Mouse (Mus musculus): ENCODE data around the gene Cfap74. TPM values are rescaled to one million over a fixed set of nuclear protein-coding genes. Genes with fewer than 3 reads are reported as not detected.
A peak's percentile ranks its signal among the peaks of the same experiment; 100 is the strongest.

Cfap74 gene
- polyA plus RNA-seq, 1 experiment from 2014 or later = 0.07 TPM

- H3K4me2 ChIP-seq = no peak overlapping the region
- no peak overlapping the region for H3K4me3 ChIP-seq (replicated peaks)
- no peaks in the 10 kb centered on the region for H3K9me3 ChIP-seq (replicated peaks)
- H3K9ac ChIP-seq = no peak overlapping the region
- WGBS (ENCODE audit: insufficient replicate concordance) = 42% methylated on average over 3 of the region's 3 CpGs
- peaks cover 48% of the 10 kb centered on the region for H3K4me1 ChIP-seq (replicated peaks)
- H3K27me3 ChIP-seq = peaks cover 7% of the 10 kb centered on the region
- ATAC-seq (ENCODE audit: insufficient read depth) = no peak
- H3K27ac ChIP-seq (replicated peaks) = no peak overlapping the region
- H3K36me3 ChIP-seq (replicated peaks) = no peaks in the 10 kb centered on the region
Observed at GRCm38 (mm10) chr4:155485521-155485920, 76.5 kb downstream of the Cfap74 start.

- no peaks in the 10 kb centered on the region for H3K27me3 ChIP-seq
- no peaks in the 10 kb centered on the region for H3K9me3 ChIP-seq (replicated peaks)
- no peak overlapping the region for H3K4me3 ChIP-seq (replicated peaks)
- H3K27ac ChIP-seq (replicated peaks) = peak overlapping the region; percentile 59
- no peak overlapping the region for H3K9ac ChIP-seq
- H3K4me1 ChIP-seq (replicated peaks) = peaks cover 58% of the 10 kb centered on the region
- peak overlapping the region; percentile 99 for H3K4me2 ChIP-seq
- ATAC-seq (ENCODE audit: insufficient read depth) = no peak
- H3K36me3 ChIP-seq (replicated peaks) = no peaks in the 10 kb centered on the region
- WGBS (ENCODE audit: insufficient replicate concordance) = 36% methylated on average over 3 of the region's 3 CpGs
Observed at GRCm38 (mm10) chr4:155487746-155488145, 78.8 kb downstream of the Cfap74 start.

GRCm38 (mm10) chr4:155488232-155489025 is 79.4 kb downstream of the Cfap74 start:
- peak; percentile 67 for ATAC-seq (ENCODE audit: insufficient read depth)

GRCm38 (mm10) chr4:155489101-155489970 is 80.3 kb downstream of the Cfap74 start:
- H3K27me3 ChIP-seq = no peaks in the 10 kb centered on the region
- H3K9me3 ChIP-seq (replicated peaks) = no peaks in the 10 kb centered on the region
- peaks cover 73% of the 10 kb centered on the region for H3K4me1 ChIP-seq (replicated peaks)
- no peak overlapping the region for H3K4me3 ChIP-seq (replicated peaks)
- ATAC-seq (ENCODE audit: insufficient read depth) = no peak
- no peak overlapping the region for H3K9ac ChIP-seq
- peak overlapping the region; percentile 59 for H3K27ac ChIP-seq (replicated peaks)
- no peaks in the 10 kb centered on the region for H3K36me3 ChIP-seq (replicated peaks)
- WGBS (ENCODE audit: insufficient replicate concordance) = 35% methylated on average over 9 of the region's 9 CpGs
- peak overlapping the region; percentile 99 for H3K4me2 ChIP-seq

More at GRCm38 (mm10) chr4:155488232-155489025, 79.4 kb downstream of the Cfap74 start:
- no peaks in the 10 kb centered on the region for H3K36me3 ChIP-seq (replicated peaks)
- no peak overlapping the region for H3K4me3 ChIP-seq (replicated peaks)
- H3K4me2 ChIP-seq = peak overlapping the region; percentile 99
- peak overlapping the region; percentile 59 for H3K27ac ChIP-seq (replicated peaks)
- no peaks in the 10 kb centered on the region for H3K27me3 ChIP-seq
- 26% methylated on average over 8 of the region's 8 CpGs for WGBS (ENCODE audit: insufficient replicate concordance)
- no peaks in the 10 kb centered on the region for H3K9me3 ChIP-seq (replicated peaks)
- H3K4me1 ChIP-seq (replicated peaks) = peaks cover 64% of the 10 kb centered on the region
- H3K9ac ChIP-seq = no peak overlapping the region; the same call in 1 of the 2 replicates

GRCm38 (mm10) chr4:155490456-155490855 is 81.5 kb downstream of the Cfap74 start:
- peak overlapping the region; percentile 99 for H3K4me2 ChIP-seq
- peak overlapping the region; percentile 90 for H3K9ac ChIP-seq
- no peaks in the 10 kb centered on the region for H3K36me3 ChIP-seq (replicated peaks)
- 26% methylated on average over 5 of the region's 5 CpGs for WGBS (ENCODE audit: insufficient replicate concordance)
- H3K4me1 ChIP-seq (replicated peaks) = peaks cover 83% of the 10 kb centered on the region
- no peaks in the 10 kb centered on the region for H3K9me3 ChIP-seq (replicated peaks)
- H3K27me3 ChIP-seq = no peaks in the 10 kb centered on the region
- peak overlapping the region; percentile 58 for H3K27ac ChIP-seq (replicated peaks)
- ATAC-seq (ENCODE audit: insufficient read depth) = no peak
- peak overlapping the region; percentile 76 for H3K4me3 ChIP-seq (replicated peaks)

- peak; percentile 76 for ATAC-seq (ENCODE audit: insufficient read depth)
- peak within 1 kb of the TSS; percentile 76 for H3K4me3 ChIP-seq (replicated peaks)
- peak within 1 kb of the TSS; percentile 80 for H3K27ac ChIP-seq (replicated peaks)
- H3K9me3 ChIP-seq (replicated peaks) = no peaks in the 10 kb centered on the region
- H3K27me3 ChIP-seq = no peaks in the 10 kb centered on the region
- whole genome bisulfite sequencing (ENCODE audit: insufficient replicate concordance) = under 1% methylated on average over 59 of the region's 60 CpGs
- peak within 1 kb of the TSS; percentile 90 for H3K9ac ChIP-seq
- peaks cover 85% of the 10 kb centered on the region for H3K4me1 ChIP-seq (replicated peaks)
- no peaks in the 10 kb centered on the region for H3K36me3 ChIP-seq (replicated peaks)
- peak within 1 kb of the TSS; percentile 99 for H3K4me2 ChIP-seq
Observed at GRCm38 (mm10) chr4:155490990-155491504, 82.1 kb downstream of the Cfap74 start, which contains the start of gene Gnb1. Gene Gnb1, plus strand, starts transcription at chr4:155491361.

- H3K4me1 ChIP-seq (replicated peaks) = peaks cover 84% of the 10 kb centered on the region
- ATAC-seq (ENCODE audit: insufficient read depth) = peak; percentile 26
- H3K9ac ChIP-seq = peak overlapping the region; percentile 90
- no peaks in the 10 kb centered on the region for H3K36me3 ChIP-seq (replicated peaks)
- H3K9me3 ChIP-seq (replicated peaks) = no peaks in the 10 kb centered on the region
- H3K27me3 ChIP-seq = no peaks in the 10 kb centered on the region
- peak overlapping the region; percentile 76 for H3K4me3 ChIP-seq (replicated peaks)
- under 1% methylated on average over 54 of the region's 54 CpGs for WGBS (ENCODE audit: insufficient replicate concordance)
- H3K4me2 ChIP-seq = peak overlapping the region; percentile 99
- H3K27ac ChIP-seq (replicated peaks) = peak overlapping the region; percentile 80
Observed at GRCm38 (mm10) chr4:155491529-155492130, 82.6 kb downstream of the Cfap74 start.

GRCm38 (mm10) chr4:155492131-155492633 is 83.2 kb downstream of the Cfap74 start:
- Histone ChIP-seq H3K36me3 (replicated peaks) (no peaks in the 10 kb centered on the region), H3K9ac (peak overlapping the region; percentile 90), H3K27me3 (no peaks in the 10 kb centered on the region), H3K4me3 (replicated peaks) (peak overlapping the region; percentile 76), H3K9me3 (replicated peaks) (no peaks in the 10 kb centered on the region), H3K4me1 (replicated peaks) (peaks cover 79% of the 10 kb centered on the region), H3K27ac (replicated peaks) (peak overlapping the region; percentile 80), H3K4me2 (peak overlapping the region; percentile 99)
- under 1% methylated on average over 51 of the region's 51 CpGs for WGBS (ENCODE audit: insufficient replicate concordance)
- ATAC-seq (ENCODE audit: insufficient read depth) = peak; percentile 23

GRCm38 (mm10) chr4:155494891-155495290 is 85.9 kb downstream of the Cfap74 start:
- 38% methylated on average over 4 of the region's 4 CpGs for WGBS (ENCODE audit: insufficient replicate concordance)
- no peak overlapping the region for H3K4me2 ChIP-seq
- no peak overlapping the region for H3K27ac ChIP-seq (replicated peaks)
- no peak for ATAC-seq (ENCODE audit: insufficient read depth)
- H3K9ac ChIP-seq = no peak overlapping the region; the same call in 1 of the 2 replicates
- H3K36me3 ChIP-seq (replicated peaks) = no peaks in the 10 kb centered on the region
- no peaks in the 10 kb centered on the region for H3K9me3 ChIP-seq (replicated peaks)
- H3K4me3 ChIP-seq (replicated peaks) = no peak overlapping the region
- no peaks in the 10 kb centered on the region for H3K27me3 ChIP-seq
- peaks cover 57% of the 10 kb centered on the region for H3K4me1 ChIP-seq (replicated peaks)

GRCm38 (mm10) chr4:155497963-155498362 is 89.0 kb downstream of the Cfap74 start:
- Histone ChIP-seq H3K27me3 (no peaks in the 10 kb centered on the region), H3K4me2 (no peak overlapping the region), H3K4me3 (replicated peaks) (no peak overlapping the region), H3K4me1 (replicated peaks) (peaks cover 40% of the 10 kb centered on the region), H3K9ac (no peak overlapping the region), H3K9me3 (replicated peaks) (no peaks in the 10 kb centered on the region), H3K36me3 (replicated peaks) (no peaks in the 10 kb centered on the region), H3K27ac (replicated peaks) (no peak overlapping the region)
- 60% methylated on average over 3 of the region's 3 CpGs for WGBS (ENCODE audit: insufficient replicate concordance)
- no peak for ATAC-seq (ENCODE audit: insufficient read depth)

All from liver, embryonic 15.5 days (tissue).